ENCODE assay signal across 8 mouse cellular contexts in genomic region chr16:20425855-20426598, GRCm38 (mm10). TPM values are rescaled to one million over a fixed set of nuclear protein-coding genes. Genes with fewer than 3 reads are reported as not detected.
DNase-seq lines count a peak whose midpoint lies in the region; ATAC-seq lines count a peak whose summit lies in the region.

TSS of gene Abcc5 (minus strand) at chr16:20426394.

- intact Hi-C loops in gastrocnemius, postnatal 14 days (cut with DNase I; ENCODE audit: low total_unique reads): no loop called here
- intact Hi-C loops in left cerebral cortex, postnatal 10 days (cut with DNase I): no loop called here

- DNase-seq in adipocyte (ENCODE audit: low spot score): peak; percentile 92
- peak; percentile 96 for DNase-seq in embryo, embryonic 10 days (ENCODE audit: low spot score)
- DNase-seq in gastrocnemius, postnatal 14 days: peak; percentile 90
- peak; percentile 94 to 95 for DNase-seq in left cerebral cortex, postnatal 10 days (ENCODE audit: extremely low spot score in 1 of 2, low spot score in 2 of 2)
- DNase-seq in right cerebral cortex, postnatal 25 days: peak; percentile 95
- peak; percentile 86 to 87 for DNase-seq in urinary bladder, postnatal 4 days (ENCODE audit: low spot score in 2 of 2)

- ATAC-seq in inflammation-experienced regulatory T-cells, adult 6 months: peak; percentile 97
- peak; percentile 91 for ATAC-seq in megakaryocyte-erythroid progenitor cell, adult 5-6 weeks (replicated peaks; ENCODE audit: low FRiP score, low TSS enrichment, poor library complexity, severe bottlenecking)

RNA-seq across cellular contexts. Expression of gene Abcc5, which starts in this region (rescaled TPM):
- 10 to 100 TPM; 42.6 to 43.0 TPM for total RNA-seq in gastrocnemius, postnatal 14 days (2021)
- polyA plus RNA-seq in inflammation-experienced regulatory T-cells, adult 6 months (2017; shearing (Covaris generic)): 10 to 100 TPM; 20.5 to 39.1 (median 35.7) TPM
- total RNA-seq in left cerebral cortex, postnatal 10 days (2021): 100 to 1,000 TPM; 182 to 183 TPM
- 71.7 and 81.0 TPM in 2 replicates for total RNA-seq in megakaryocyte-erythroid progenitor cell, adult 5-6 weeks (2014; fragmentation: Nextera tagmentation)
- 29.2 and 40.1 TPM in 2 replicates for total RNA-seq in megakaryocyte-erythroid progenitor cell, adult 5-6 weeks (2017)

Comparison
In these comparisons a context has a peak if more than half of its experiments do, and no peak if none do; other contexts are left out.
1. Peak in every context shown above with its lines: DNase-seq and ATAC-seq.